Comparison of ENCODE assay signal across 8 mouse cellular contexts in the genomic region with DNA sequence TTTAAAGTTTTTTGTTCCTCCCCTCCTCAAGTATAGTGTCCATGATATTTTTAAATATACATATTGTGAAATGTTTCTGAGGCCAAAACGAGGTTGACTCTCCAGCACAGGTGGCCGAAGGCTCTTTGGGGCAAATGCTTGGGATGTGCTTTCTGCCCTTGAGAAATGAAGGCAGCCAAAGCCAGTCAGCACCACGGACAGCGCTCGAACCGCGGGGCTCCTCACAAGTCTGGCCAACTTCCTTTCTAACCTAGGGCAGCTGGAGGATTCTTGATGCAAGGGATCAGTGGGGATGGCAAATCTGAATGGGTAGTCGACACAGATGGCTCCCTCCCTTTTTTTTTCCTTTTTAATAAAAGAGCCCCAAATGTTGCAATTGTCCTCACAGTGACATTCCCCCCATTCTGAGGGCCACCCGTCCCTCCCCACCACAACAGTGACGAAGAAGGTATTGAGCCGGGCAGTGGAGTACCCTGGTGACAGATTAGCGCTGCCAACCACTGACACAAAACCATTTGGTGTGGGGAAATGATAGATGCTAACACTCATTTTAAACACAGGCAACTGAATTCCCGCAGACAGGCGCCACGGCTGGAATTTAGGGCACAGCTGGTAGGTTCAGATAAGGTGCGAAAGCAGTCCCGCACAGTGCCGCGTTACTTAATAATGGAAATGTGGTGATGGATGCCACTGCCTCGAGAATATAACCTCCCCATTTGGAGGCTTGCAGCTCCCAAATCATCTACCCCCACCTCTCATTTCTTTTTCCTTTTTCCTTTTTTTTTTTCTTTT.
DNase-seq lines count a peak whose midpoint lies in the region; ATAC-seq lines count a peak whose summit lies in the region.
"Had no signal": no experiment of that assay in that cellular context is flagged by ENCODE, and none has a peak within 500 bp of the region (broad histone marks: within the 10 kb centered on the region; RNA-seq: fewer than 3 reads in every experiment).

No protein-coding gene starts in this region.

- WGBS in liver, embryonic 12.5 days (ENCODE audit: insufficient replicate concordance) = 17% methylated on average over 20 of the region's 20 CpGs

- ATAC-seq in liver, embryonic 12.5 days = no peak

- 0 out of 2 replicates have a peak, but pooled peaks cover 5% of the 10 kb centered on the region for H3K9me3 ChIP-seq in liver, embryonic 12.5 days (replicated peaks)

- no peak overlapping the region for H3K4me2 ChIP-seq in liver, embryonic 12.5 days
- H3K4me2 ChIP-seq: limb, embryonic 12.5 days had no signal

- H3K9ac ChIP-seq in liver, embryonic 12.5 days = no peak overlapping the region
- H3K9ac ChIP-seq: limb, embryonic 12.5 days had no signal

- no peak overlapping the region for H3K4me3 ChIP-seq in liver, embryonic 12.5 days
- H3K4me3 ChIP-seq: limb, embryonic 12.5 days had no signal

- DNase-seq in liver = peak; percentile 65
- peak; percentile 45 for DNase-seq in adrenal gland, adult 2 months
- DNase-seq in forelimb bud, embryonic 11.5 days (ENCODE audit: low read depth, low spot score) = peak; percentile 85
- peak; percentile 3 for DNase-seq in lung, postnatal 25 days (ENCODE audit: low spot score)
- DNase-seq in thymus, postnatal 14 days = peak; percentile 49
- DNase-seq in right cerebral cortex, postnatal 14 days = no peak

- H3K27me3 ChIP-seq in liver, embryonic 12.5 days (replicated peaks) = peaks cover 3% of the 10 kb centered on the region; the same call in 1 of the 2 replicates
- H3K27me3 ChIP-seq: limb, embryonic 12.5 days had no signal

- H3K4me1 ChIP-seq in liver, embryonic 12.5 days = no peaks in the 10 kb centered on the region
- H3K4me1 ChIP-seq: limb, embryonic 12.5 days had no signal

- H3K36me3 ChIP-seq in liver, embryonic 12.5 days = no peaks in the 10 kb centered on the region
- H3K36me3 ChIP-seq: limb, embryonic 12.5 days had no signal

- no peak overlapping the region for H3K27ac ChIP-seq in liver, embryonic 12.5 days
- H3K27ac ChIP-seq: limb, embryonic 12.5 days had no signal
